Mouse (Mus musculus): ENCODE data around the gene Timm8a1.
A peak's percentile ranks its signal among the peaks of the same experiment; 100 is the strongest.
"Not testable (repeated sequence)": the region's sequence is repeated elsewhere in the genome, so short reads cannot be mapped to it uniquely, and the experiment has no call there.

Gene Timm8a1

DNA sequence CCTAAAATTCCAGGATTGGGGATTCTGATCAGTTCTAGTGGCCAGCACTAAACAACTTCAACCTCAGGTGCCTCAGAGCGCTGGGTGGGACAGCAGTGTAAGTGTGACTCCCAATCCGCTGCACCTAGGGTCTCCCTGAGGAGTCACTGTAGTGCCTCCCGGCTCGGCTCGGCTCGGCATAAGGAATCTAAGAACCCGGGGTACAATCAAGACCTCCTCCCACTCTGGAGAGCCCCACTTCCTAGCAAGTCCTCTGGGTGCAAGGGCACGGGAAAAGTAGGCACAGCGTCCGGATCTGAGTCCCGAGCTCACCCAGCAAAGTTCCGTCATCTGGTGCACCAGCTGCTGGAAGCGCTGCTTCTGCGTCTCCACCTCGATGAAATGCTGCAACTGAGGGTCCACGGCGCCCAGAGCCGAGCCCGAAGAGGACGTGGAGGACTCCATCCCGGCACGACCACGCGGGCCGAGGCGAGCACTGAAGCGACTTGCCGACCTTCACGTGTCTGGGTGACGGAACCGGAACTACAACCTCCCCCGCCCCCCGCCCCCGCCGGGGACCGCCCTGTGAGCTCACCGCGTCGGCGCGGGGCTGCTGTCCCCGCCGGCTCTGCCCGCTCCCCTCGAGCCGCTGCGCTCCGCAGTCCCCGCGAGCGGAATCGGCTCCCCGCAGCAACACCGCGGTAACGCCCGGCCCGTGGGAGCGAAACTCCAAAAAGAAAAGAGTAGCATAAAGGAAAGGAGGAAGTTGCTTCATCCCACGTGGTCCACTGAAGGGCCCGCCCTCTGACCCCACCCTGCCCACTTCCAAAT, at the start of gene Timm8a1:
TSS of gene Timm8a1 (minus strand) at position 721 of the 810 bp plus-strand sequence.
- no peak for DNase-seq (ENCODE audit: low read depth, low spot score)

DNA sequence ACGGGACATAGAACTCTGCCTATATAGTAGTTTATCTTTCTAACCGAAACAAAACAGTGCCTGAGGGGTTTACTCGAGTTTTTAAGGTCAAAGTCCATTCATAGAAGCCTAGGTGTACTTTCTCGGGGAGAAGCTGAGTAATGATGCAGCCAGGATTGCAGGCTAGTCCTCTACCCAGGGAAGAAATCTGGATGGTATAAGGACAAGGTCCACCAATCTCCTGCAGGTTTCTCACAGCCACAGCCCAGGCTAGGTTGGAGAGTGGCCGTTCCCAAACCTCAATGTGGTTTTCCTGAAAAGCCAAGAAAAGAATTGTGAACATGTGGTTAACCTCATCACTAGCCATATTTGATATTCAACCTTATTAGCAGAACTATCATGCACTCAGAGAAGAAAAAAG, 48.2 kb upstream of the Timm8a1 start:
- no peak for DNase-seq (ENCODE audit: low read depth, low spot score)

DNA sequence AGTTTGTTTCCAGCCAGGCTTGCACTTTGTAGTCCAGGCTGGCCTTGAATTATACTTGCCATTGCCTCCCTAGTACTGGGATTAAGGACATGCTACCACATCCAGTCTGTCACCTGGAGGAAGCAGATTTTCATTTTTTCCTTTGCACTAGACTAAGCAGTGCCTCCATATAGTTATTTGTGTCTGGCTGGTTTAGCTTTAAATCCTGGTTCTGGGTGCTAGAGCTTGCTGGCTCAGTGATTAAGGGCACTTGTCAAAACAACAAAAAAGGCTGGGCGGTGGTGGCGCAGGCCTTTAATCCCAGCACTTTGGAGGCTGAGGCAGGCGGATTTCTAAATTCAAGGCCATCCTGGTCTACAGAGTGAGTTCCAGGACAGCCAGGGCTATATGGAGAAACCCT, 47.3 kb upstream of the Timm8a1 start:
- DNase-seq (ENCODE audit: low read depth, low spot score) = no peak

DNA sequence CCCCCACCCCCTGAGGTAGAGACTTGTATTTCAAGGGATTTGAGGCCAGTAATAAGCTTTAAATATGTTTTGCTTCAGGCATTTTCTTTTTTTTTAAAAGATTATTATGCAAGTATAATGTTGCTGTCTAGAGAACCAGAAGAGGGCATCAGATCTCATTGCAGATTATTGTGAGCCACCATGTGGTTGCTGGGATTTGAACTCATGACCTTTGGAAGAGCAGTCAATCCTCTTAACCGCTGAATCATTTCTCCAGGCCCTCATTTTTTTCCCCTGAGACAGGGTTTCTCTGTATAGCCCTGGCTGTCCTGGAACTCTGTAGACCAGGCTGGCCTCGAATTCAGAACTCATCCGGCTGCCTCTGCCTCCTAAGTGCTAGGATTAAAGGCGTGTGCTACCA, 46.6 kb upstream of the Timm8a1 start:
- DNase-seq (ENCODE audit: low read depth, low spot score) = no peak

DNA sequence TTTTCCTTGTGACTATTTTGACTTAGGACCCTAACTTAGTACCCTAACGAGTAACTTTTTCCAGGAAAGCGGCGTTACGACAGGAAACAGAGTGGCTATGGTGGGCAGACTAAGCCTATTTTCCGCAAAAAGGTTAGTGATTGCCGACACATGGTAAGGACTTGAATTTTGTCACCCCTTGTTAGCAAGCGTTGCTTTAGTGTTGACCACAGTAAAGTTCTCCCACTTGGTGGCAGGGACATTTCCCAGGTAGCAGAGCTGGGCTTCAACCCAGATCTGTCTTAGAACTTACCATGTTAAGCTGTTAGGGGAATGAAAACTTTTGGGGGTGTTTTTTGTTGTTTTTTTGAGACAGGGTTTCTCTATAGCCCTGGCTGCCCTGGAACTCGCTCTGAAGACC, 44.8 kb upstream of the Timm8a1 start:
- DNase-seq (ENCODE audit: low read depth, low spot score) = no peak

DNA sequence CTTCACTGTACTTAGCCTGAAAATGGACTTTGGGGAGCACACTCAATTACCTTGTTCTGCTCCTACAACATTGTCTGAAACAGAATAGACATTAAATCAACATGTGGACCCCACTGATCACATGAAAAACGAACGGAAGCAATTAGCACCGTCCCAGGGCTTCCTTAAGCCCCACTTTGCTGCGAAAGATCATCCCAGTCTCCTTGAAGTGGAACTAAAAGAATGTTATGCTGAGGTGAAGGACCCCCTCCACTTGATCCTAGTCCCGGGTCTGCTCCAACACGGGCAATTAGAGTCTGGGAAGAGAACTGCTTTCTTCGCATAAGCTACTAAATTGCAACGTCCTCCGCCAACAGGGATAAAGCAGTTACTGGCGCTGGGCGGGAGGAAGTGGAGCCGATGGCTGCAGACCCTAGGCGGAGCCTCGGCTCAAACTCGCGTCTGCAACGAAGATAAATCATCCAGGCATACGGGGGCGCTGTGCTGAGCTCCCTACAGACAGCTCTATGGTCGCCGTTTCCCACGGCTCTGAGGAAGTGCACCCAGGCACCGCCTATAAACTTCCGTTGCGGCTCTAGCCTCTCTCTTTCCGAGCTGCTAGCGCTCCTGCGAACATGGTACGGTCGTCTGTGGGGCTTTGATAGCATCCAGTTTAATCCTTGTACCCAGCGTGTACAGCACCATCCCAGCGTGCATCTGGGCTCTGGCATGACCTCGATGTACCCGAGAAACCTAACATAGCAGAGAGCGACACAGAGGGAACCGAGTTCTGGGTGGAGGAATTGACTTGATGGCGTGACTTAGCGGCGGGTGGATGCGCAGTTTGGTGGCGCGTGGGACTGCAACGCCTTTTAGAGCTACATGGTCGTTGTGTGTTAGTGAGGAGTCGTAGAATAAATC, 43.7 kb upstream of the Timm8a1 start, which contains the start of gene Rpl36a:
TSS of gene Rpl36a (plus strand) at position 552 of the 900 bp plus-strand sequence.
- peak; percentile 71 for DNase-seq (ENCODE audit: low read depth, low spot score)

DNA sequence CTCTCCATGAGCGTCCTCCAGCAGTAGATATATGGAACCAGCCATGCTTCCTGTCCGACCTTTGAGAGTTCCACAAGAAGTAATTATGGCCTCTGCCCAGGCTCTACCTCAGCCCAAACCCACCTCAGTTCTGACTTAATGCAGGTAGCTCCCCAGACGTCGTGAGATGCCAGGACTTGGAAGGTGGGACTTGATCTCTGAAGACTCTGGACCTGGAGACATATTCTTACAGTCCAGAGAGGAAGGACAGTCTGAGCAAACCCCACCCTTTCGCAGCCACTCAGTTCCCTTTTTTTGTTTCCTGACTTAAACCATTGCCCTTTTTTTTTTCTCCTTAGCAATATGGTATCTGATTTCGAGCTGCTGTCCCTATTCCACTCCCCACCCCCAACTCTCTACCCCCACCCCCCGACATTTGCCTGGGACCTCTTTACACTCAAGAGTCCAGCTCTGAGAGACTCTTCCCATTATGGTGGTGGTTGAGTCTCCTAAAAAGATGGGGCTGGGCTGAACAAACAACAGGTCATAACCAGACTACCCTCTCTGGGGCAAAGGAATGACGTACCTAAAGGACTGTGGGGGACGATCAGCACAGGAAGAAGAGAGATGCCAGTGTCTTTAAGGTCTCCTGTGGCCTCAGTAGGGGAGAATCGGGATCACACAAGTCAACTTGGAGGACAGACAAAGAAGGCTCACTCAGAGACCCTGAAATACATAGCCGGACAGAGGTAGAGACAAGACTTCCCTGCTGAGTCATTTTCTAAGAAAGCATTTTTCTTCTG, 41.4 kb upstream of the Timm8a1 start, which contains the start of gene Btk:
TSS of gene Btk (minus strand) at position 683 of the 782 bp plus-strand sequence.
- DNase-seq (ENCODE audit: low read depth, low spot score) = no peak

DNA sequence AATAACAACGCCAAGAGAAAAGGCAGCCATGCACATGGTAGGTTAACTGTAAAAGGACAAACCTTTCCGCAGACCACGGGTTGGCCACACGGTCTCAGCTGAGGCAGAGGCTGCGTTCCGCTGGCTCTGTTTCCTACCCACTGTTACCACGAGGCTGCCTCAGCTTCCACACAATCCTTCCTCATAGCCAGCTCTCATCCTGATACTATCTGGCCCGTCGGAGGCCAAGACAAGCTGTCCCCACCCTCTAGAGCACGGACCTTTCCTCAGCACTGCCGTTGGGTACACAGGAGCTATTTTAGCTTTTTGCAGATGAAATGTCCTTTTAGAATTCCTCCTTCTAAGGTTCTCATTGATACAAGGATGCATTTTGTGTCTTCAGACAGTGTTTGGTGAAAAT, 40.6 kb upstream of the Timm8a1 start:
- DNase-seq (ENCODE audit: low read depth, low spot score) = no peak

DNA sequence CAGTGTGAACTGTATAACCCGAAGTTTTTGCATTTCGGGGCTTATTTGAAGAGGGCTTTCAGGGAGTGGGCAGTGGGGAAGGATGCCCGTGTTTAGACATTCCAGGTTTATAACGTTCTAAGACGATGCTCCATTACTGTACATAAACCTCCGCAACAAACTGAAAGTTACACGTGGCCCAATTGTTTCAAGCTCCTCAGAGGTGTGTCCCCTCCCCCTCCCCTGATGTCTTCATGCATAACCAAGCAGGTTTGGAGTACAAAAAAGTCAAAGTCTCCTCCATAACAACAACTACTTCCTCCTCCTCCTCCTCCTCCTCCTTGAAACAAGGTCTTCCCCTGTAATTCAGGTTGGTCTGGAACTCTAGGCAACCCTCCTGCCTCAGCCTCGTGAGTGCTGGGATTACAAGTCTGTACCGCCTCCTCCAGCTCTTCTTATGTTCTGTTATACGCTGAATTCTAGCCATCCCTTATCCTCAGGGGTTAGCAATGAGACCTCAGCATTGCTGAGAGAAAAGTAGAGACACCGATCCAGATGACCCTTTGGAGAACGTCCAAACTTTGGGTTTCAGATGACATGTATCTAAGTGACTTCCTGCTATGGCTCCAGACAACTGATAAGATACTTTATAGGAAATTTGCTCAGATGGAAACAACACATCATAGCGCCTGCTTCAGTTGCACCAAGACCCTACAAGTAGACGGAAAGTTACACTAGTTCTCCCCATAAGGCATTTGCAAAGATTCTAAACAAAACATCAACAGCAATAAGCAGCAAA, 39.1 kb upstream of the Timm8a1 start:
- DNase-seq (ENCODE audit: low read depth, low spot score) = no peak

DNA sequence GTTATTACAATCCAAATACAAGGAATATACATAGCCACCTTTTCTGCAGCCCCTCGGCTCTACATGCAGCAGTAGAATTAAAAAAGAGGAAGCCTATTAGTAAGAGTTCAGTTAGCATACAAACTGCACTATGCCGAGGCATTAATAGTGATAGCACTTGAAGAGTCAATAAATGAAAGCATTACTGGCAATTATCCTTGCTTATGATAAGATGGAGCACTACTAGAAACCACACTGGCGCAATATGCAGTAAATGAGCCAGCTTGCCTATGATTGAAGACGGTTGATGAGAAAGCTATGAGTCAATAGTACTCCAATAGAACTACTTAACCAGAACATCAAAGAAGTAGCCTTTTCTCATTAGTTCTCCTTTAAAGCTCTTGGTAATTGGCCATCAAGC, 36.2 kb upstream of the Timm8a1 start:
- DNase-seq (ENCODE audit: low read depth, low spot score) = no peak

DNA sequence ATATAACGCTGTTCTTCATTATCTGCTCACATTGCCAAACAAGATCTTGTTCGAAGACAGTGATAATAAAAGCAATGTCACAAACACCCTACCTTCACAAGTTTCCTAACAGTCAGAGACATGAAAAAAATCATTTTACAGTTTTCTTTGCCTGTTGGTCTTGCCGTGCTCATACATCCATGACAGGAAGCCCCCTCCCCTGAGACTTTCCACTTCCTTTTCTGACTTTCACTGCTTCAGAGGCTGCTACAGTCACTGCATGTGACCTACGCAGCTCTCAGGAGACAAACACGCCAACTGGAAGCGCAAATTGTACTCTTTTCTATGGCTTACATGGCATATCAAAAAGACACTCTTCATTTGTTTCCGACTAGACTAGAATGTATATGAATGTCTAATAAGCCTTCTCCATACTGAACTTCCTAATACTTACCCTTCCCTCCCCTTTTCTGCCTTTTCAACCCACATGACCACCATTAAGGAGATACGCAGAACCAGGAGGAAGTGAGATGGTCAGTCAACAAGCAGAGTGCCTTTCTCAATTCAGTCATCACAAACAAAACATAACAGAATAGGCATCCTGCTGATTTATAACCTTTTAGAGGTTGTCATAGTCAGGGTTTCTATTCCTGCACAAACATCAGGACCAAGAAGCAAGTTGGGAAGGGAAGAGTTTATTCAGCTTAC, 25.0 kb upstream of the Timm8a1 start:
- no peak for DNase-seq (ENCODE audit: low read depth, low spot score)

DNA sequence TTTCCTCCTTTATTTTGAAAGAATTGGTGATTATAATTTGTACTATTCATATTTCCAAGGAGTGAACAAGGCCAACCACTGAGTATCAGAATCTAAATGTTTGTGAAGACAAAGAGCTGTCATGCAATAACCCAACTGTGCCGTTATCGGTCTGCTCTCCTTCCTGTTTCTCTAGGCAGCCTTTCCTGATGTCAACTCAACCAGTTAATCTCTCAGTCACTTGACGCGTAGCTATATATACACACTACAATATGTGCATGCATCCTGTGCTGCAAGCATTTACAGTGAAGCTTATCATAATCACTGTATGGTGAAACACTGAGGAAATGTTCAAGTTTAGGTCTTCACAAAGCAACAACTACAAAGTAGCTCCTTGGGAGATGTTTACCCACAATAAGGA, 22.7 kb upstream of the Timm8a1 start:
- no peak for DNase-seq (ENCODE audit: low read depth, low spot score)

DNA sequence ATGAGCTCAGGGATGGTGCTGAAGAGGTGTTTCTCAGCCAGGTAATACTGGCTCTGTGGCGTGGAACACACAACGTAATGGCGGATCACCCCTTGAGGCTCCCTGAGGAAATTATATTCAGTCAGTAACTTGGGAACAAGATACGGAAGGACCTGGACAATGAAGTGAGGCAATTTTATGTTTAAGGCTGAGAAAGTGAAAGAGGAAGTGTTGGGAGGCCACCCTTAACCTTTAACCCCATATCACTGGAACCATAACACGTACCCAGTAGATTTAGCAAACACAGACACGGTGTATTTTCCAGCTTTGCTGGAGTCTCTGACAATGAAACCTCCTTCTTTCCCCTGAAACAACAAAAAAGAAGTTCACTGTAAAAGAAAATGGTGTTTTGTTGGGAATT, 12.8 kb upstream of the Timm8a1 start:
- no peak for DNase-seq (ENCODE audit: low read depth, low spot score)

DNA sequence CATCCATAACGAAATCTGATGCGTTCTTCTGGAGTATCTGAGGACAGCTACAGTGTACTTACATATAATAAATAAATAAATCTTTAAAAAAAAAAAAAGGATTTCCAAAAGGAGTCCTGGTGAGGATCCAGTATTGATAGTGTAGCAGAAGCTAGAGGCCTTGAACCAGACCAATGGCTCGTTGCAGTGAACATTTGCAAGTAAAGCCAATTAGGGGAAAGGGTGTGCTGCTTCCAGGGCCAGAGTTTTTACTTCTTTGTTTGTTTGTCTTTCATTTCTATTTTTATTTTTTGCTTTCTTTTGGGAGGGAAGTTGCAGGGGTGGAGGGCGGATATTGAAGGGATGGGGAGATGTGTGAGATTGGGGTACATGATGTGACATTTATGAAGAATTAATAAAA, 11.7 kb upstream of the Timm8a1 start:
- no peak for DNase-seq (ENCODE audit: low read depth, low spot score)

DNA sequence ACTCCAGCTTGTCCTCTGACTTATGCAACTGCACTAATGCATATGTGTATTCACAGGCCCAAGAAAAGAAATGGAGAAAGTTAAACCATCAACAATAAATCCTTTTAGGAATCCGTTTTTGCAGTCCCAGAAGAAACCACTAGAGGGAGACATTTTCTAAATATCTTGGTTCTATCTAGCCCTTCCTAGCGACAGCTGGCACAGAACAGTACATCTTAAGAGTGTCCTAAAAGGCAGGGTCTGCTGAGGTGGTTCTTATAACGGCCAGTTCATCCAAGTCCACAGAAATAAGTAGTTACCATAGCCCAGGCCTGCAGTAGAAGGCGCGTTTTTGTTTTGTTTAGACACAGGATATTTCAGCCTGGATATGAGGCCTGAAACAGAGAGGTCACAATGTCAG, 9.2 kb upstream of the Timm8a1 start:
- no peak for DNase-seq (ENCODE audit: low read depth, low spot score)

DNA sequence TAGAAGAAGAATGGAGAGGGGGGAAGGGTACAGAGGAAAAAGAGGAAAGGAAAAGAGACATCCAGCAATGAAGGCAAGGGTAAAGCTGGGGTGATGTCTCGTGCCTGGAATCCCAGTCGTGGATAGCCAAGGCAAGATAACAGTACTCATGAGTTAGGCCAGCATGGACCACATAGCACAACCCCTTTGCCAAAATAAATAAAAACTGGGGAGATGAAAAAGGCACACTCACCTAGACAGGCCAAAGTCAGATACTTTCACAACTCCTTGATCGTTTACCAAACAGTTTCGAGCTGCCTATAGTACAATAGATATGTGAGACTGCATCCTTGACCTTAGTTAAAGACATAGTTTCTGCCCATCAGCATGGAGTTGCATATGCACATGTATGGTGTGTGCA, 5.7 kb upstream of the Timm8a1 start:
- DNase-seq (ENCODE audit: low read depth, low spot score) = no peak

DNA sequence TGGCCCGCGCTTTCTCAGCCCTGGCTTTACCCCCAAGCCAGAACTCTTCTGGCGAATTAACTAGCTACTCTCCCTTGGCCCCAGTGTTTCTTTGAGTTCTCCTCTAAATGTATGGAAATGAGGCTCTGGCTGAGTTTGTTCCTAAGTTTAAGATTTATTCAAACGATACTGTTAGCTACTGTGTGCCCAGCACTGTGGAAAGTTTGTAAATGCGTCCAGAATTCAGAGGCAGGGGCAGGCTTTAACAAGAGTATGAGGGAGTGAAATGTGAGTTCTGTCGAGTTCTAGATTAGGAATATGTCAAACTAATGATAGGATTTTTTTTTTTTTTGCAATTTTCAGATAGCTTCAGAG, 267 bp upstream of the Timm8a1 start:
- no peak for DNase-seq (ENCODE audit: low read depth, low spot score)

DNA sequence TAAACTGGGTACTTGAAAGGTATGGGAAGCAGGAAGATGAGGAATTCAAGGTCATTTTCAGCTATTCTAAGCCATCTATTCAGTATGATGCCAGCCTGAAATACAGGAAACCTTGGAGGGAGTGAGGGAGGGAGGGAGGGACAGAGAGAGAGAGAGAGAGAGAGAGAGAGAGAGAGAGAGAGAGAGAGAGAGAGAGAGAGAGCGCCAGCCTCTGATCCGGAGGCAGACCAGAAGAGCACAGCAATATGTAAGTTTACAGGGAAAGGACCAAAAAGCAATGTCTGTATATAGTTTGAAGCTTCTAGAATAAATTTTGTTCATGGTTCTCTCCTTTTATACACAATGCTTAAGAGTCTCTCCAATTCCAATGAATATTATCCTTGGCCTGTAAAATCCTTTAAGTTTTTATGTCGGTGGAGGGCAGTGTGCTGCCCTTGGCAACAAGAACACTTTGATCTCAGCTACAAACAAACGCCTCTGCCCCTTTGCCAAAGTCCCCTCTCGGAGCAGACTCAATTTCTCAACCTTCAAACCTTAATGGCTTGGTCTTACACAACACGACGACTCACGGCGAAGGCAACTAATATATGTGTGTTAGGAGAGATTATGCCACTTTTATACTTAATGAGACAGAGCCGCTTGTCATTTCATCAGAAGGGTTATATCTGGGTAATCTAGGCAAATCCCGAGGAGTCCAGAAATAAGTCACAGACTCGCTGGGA, 1.1 kb downstream of the Timm8a1 start:
- no peak for DNase-seq (ENCODE audit: low read depth, low spot score)

DNA sequence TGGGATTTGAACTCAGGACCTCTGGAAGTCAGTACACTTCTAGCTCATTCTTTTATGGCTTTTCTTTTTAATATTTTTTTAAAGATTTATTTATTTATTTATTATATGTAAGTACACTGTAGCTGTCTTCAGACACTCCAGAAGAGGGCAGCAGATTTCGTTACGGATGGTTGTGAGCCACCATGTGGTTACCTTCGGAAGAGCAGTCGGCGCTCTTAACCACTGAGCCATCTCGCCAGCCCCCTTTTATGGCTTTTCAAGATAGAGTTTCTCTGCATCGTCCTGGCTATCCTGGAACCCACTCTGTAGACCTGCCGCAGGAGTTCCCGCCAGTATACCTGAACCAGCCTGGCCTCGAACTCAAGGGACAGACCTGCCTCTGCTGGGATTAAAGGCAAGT, 1.9 kb downstream of the Timm8a1 start:
- not testable (repeated sequence) for DNase-seq (ENCODE audit: low read depth, low spot score)

DNA sequence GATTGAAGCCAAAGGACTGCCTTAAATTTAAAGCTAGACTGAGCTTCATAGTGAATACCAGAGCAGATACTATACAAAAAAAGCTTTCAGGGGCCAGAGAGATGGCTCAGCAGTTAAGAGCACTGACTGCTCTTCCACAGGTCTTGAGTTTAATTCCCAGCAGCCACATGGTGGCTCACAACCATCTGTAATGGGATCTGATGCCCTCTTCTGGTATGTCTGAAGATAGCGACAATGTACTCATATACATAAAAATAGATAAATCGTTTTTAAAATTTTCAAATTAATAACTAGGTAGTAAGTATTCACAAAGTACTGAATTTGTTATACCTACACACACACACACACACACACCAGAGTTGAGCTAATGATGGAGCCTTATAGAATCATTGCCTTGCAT, 8.3 kb downstream of the Timm8a1 start:
- no peak for DNase-seq (ENCODE audit: low read depth, low spot score)

Measured in WW6 (cell line).